Mouse (Mus musculus): ENCODE measurements around the gene Ces1d.

Gene Ces1d

GRCm38 (mm10) chr8:93140696-93141095, 56.9 kb downstream of the Ces1d start:
- peak; percentile 48 for DNase-seq (ENCODE audit: low spot score)

DNA sequence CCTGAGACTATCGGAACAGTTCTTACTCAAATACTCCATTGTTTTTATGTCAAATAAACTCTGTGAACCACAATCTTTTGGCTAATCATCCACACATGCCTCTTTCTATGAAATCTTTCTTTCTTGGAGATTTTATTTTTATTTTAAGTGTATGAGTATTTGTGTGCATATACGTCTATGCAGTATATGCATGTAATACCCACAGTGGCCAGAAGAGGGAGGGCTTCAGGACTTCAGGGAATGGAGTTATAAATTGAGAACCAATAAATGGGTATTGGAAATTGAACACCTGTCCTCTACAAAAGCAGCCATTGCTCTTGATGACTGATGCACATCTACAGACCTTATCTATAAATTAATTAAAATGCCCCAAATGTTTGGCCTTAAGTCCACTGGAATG, 65.4 kb downstream of the Ces1d start:
- no peak for DNase-seq (ENCODE audit: low spot score)

DNA sequence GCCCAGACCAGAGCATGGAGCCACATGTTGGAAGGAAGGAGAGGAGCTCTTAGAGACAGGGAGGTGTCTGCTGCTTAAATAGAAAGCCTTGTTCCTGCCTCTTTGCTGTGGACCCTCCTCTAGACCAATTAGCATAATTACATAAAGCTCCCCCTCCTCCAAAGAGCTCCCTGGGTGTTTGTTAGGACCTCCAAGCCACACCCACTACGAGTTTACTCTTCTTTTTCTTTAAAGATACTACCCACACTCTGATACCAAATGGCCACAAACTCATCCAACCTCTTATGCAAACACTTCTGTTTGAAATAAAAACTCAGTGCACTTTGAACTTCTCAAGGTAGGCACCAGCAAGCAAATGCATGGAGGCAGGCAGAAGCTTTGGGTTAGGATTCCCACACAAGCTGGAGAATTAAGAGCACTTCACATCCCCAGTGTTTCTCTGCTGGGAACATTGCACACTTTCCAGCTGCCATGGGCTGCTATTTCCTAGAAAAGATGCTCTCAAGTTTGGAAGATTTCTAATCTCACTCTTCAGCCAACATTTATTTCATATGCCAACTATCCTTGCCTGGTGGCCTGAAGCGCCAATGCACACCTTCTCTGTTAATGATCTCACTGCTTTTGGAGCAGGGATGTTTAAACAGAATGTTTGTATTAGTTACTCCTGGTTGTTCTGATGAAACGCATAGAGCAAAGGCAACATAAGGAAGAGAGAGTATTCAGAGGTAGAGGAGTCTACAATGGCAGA, 66.2 kb downstream of the Ces1d start, which contains the start of gene Ces1c:
TSS of gene Ces1c (minus strand) at position 51 of the 748 bp plus-strand sequence.
- DNase-seq (ENCODE audit: low spot score): no peak

GRCm38 (mm10) chr8:93126476-93126875, 71.2 kb downstream of the Ces1d start:
- DNase-seq (ENCODE audit: low spot score): no peak

DNA sequence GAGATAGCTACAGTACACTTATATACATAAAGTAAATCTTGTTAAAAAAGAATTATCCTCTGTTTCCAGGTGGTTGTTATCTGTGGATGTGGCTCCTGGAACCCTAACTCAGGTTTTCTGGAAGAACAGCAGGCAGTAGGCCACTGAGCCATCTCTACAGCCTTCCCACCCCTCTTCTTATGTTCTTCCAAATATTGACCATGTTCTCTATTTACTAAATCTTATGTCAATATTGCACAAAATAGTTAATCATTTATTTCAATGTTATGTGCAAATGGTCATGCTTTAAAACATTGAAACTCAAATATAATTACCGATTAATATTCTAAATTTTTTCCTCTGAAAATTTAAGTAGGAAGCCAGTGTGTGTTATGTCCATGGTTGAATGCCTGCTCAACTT, 75.6 kb downstream of the Ces1d start:
- no peak for DNase-seq (ENCODE audit: low spot score)
